Mouse (Mus musculus): Measurements from ENCODE around the gene Klb. TPM values are rescaled to one million over a fixed set of nuclear protein-coding genes. Genes with fewer than 3 reads are reported as not detected.

Gene Klb
- total and polyA plus RNA-seq, 3 experiments: not detected

- Histone ChIP-seq H3K79me2 (replicated peaks; ENCODE audit: control insufficient read depth, extremely low read depth, insufficient read depth, poor library complexity, severe bottlenecking) (peaks cover 44% of the 10 kb centered on the region), H3K4me1 (ENCODE audit: control insufficient read depth in 1 of 2, insufficient read depth in 2 of 2) (peaks cover 8 to 74% of the 10 kb centered on the region in 2 experiments), H3K4me3 (replicated peaks in 1 of 3; ENCODE audit: low read depth in 2 of 3, low read length in 2 of 3, poor library complexity in 1 of 3) (no peak overlapping the region), H3K27me3 (replicated peaks) (no peaks in the 10 kb centered on the region), H3K36me3 (replicated peaks in 1 of 2; ENCODE audit: control insufficient read depth in 1 of 2, insufficient read depth in 1 of 2, low read length in 1 of 2) (peaks cover 3 to 22% of the 10 kb centered on the region in 2 experiments), H3K27ac (ENCODE audit: insufficient read depth, low read depth) (no peak overlapping the region), H3K9ac (ENCODE audit: insufficient read depth, low read depth) (no peak overlapping the region), H3K4me2 (ENCODE audit: insufficient read depth, low read depth, poor library complexity, severe bottlenecking) (no peak overlapping the region), H3K9me3 (replicated peaks; ENCODE audit: low read length) (no peaks in the 10 kb centered on the region)
- DNase-seq (ENCODE audit: extremely low read depth): no peak
- in situ Hi-C loops (cut with MboI; ENCODE audit: low pct_ligation_motif_present, low pct_unique_long_range_greater_than_20kb, low sequenced_read_pairs): no loop called here
- dilution Hi-C loops (cut with MboI; ENCODE audit: extremely low pct_ligation_motif_present, extremely low pct_unique_long_range_greater_than_20kb, low sequenced_read_pairs): no loop called here
- no peak for TF ChIP-seq CHD1 (IDR thresholded peaks at IDR 0.05; ENCODE audit: low read depth, low read length)
- TF ChIP-seq MXI1 (IDR thresholded peaks at IDR 0.05; ENCODE audit: low read depth, low read length): no peak
- no peak for TF ChIP-seq MAX (IDR thresholded peaks at IDR 0.05; ENCODE audit: low read length)
- no peak for TF ChIP-seq RCOR1 (conservative IDR thresholded peaks at IDR 0.05; ENCODE audit: low read depth, low read length)
- no peak for TF ChIP-seq IRF4 (IDR thresholded peaks at IDR 0.05; ENCODE audit: low read depth, low read length)
- no peak for TF ChIP-seq TBP (conservative IDR thresholded peaks at IDR 0.05; ENCODE audit: low read depth, low read length)
- no peak for TF ChIP-seq MYC (IDR thresholded peaks at IDR 0.05; ENCODE audit: low read depth, low read length)
- TF ChIP-seq CHD2 (IDR thresholded peaks at IDR 0.05; ENCODE audit: low read length): no peak
- no peak for TF ChIP-seq MAZ (IDR thresholded peaks at IDR 0.05; ENCODE audit: low read depth, low read length)
These were observed 23.8 kb upstream of the Klb start for GRCm38 (mm10) chr5:65324271-65324670.

- peaks cover 48% of the 10 kb centered on the region for H3K79me2 ChIP-seq (replicated peaks; ENCODE audit: control insufficient read depth, extremely low read depth, insufficient read depth, poor library complexity, severe bottlenecking)
- H3K27ac ChIP-seq (ENCODE audit: insufficient read depth, low read depth): no peak overlapping the region
- peaks cover 8 to 80% of the 10 kb centered on the region in 2 experiments for H3K4me1 ChIP-seq (ENCODE audit: control insufficient read depth in 1 of 2, insufficient read depth in 2 of 2)
- H3K36me3 ChIP-seq (replicated peaks in 1 of 2; ENCODE audit: control insufficient read depth in 1 of 2, insufficient read depth in 1 of 2, low read length in 1 of 2): peaks cover 3 to 24% of the 10 kb centered on the region in 2 experiments
- dilution Hi-C loops (cut with MboI; ENCODE audit: extremely low pct_ligation_motif_present, extremely low pct_unique_long_range_greater_than_20kb, low sequenced_read_pairs): no loop called here
- in situ Hi-C loops (cut with MboI; ENCODE audit: low pct_ligation_motif_present, low pct_unique_long_range_greater_than_20kb, low sequenced_read_pairs): no loop called here
- no peaks in the 10 kb centered on the region for H3K27me3 ChIP-seq (replicated peaks)
- TF ChIP-seq BHLHE40 (IDR thresholded peaks at IDR 0.05; ENCODE audit: low read depth, low read length) (no peak), POLR2A (IDR thresholded peaks at IDR 0.05; ENCODE audit: low read depth, low read length) (no peak), HCFC1 (IDR thresholded peaks at IDR 0.05; ENCODE audit: low read depth, low read length) (no peak), RCOR1 (conservative IDR thresholded peaks at IDR 0.05; ENCODE audit: low read depth, low read length) (no peak), PAX5 (IDR thresholded peaks at IDR 0.05; ENCODE audit: low read length) (no peak), POLR2AphosphoS2 (IDR thresholded peaks at IDR 0.05; ENCODE audit: low read depth, low read length) (no peak), NELFE (IDR thresholded peaks at IDR 0.05; ENCODE audit: low read depth, low read length) (no peak), ZKSCAN1 (IDR thresholded peaks at IDR 0.05; ENCODE audit: borderline replicate concordance, low read depth, low read length) (no peak), RAD21 (IDR thresholded peaks at IDR 0.05; ENCODE audit: low read depth, low read length) (no peak)
- no peak for DNase-seq (ENCODE audit: extremely low read depth)
- no peak overlapping the region for H3K4me3 ChIP-seq (replicated peaks in 1 of 3; ENCODE audit: low read depth in 2 of 3, low read length in 2 of 3, poor library complexity in 1 of 3)
- H3K9ac ChIP-seq (ENCODE audit: insufficient read depth, low read depth): no peak overlapping the region
- H3K4me2 ChIP-seq (ENCODE audit: insufficient read depth, low read depth, poor library complexity, severe bottlenecking): no peak overlapping the region
- H3K9me3 ChIP-seq (replicated peaks; ENCODE audit: low read length): no peaks in the 10 kb centered on the region
These were observed 23.3 kb upstream of the Klb start for GRCm38 (mm10) chr5:65324758-65325355.
